Mouse (Mus musculus) heart, adult 2 months (tissue): ENCODE results near the gene Syt7.

ENCODE experiments used
- CTCF ChIP-seq: fragments of 200-600 bp; IDR thresholded peaks from 2 replicates; pipeline ENCODE4 v1.8.1; 2022; ENCODE audit warnings: antibody characterized with exemption, mild to moderate bottlenecking, moderate library complexity
- EP300 ChIP-seq: fragments of 200-500 bp; IDR thresholded peaks from 2 replicates; pipeline ENCODE4 v1.6.1; 2011; ENCODE audit warnings: low read depth, low read length, control low read depth; ENCODE audit not compliant: insufficient read depth
- POLR2A ChIP-seq: fragments of 200-500 bp; IDR thresholded peaks from 2 replicates; pipeline ENCODE4 v1.6.1; 2011; ENCODE audit warnings: mild to moderate bottlenecking, low read depth, low read length, control low read depth; ENCODE audit not compliant: insufficient read depth

- no peak for TF ChIP-seq POLR2A
- TF ChIP-seq CTCF: no peak
- no peak for TF ChIP-seq EP300
These were observed 15.5 kb downstream of the Syt7 start for GRCm38 (mm10) chr19:10404424-10404823.
